Mouse (Mus musculus) testis, adult 2 months (tissue): ENCODE results near the gene Uqcc1. TPM values are rescaled to one million over a fixed set of nuclear protein-coding genes. Genes with fewer than 3 reads are reported as not detected.
A peak's percentile ranks its signal among the peaks of the same experiment; 100 is the strongest.

Experiments used
- H3K27ac ChIP-seq: fragments of 200-500 bp; 2 replicates; pipeline ENCODE4 v1.5.1; 2012; ENCODE audit warnings: low read depth, low read length; ENCODE audit not compliant: control insufficient read depth, insufficient read depth
- H3K27me3 ChIP-seq: fragments of 200-500 bp; 2 replicates; pipeline ENCODE4 v1.6.1; 2012; ENCODE audit warnings: mild to moderate bottlenecking, low read length, moderate library complexity; ENCODE audit not compliant: control insufficient read depth, insufficient read depth
- H3K36me3 ChIP-seq: fragments of 200-500 bp; 2 replicates; pipeline ENCODE4 v1.6.1; 2012; ENCODE audit warnings: mild to moderate bottlenecking, low read length; ENCODE audit not compliant: control insufficient read depth, insufficient read depth
- H3K4me1 ChIP-seq: fragments of 200-500 bp; 2 replicates; pipeline ENCODE4 v1.6.1; 2012; ENCODE audit warnings: low read length; ENCODE audit not compliant: control insufficient read depth, insufficient read depth
- H3K4me3 ChIP-seq: fragments of 200-500 bp; 2 replicates; pipeline ENCODE4 v1.5.1; 2012; ENCODE audit warnings: low read depth, mild to moderate bottlenecking, low read length, moderate library complexity, mixed read lengths; ENCODE audit not compliant: control insufficient read depth
- CTCF ChIP-seq: fragments of 200-500 bp; IDR thresholded peaks from 2 replicates; pipeline ENCODE4 v1.5.1; 2012; ENCODE audit warnings: low read depth, mild to moderate bottlenecking, inconsistent platforms, low read length, moderate library complexity; ENCODE audit not compliant: control insufficient read depth, insufficient read depth, insufficient replicate concordance
- POLR2A ChIP-seq: fragments of 200-500 bp; IDR thresholded peaks from 2 replicates; pipeline ENCODE4 v1.6.1; 2012; ENCODE audit warnings: low read depth, mild to moderate bottlenecking, inconsistent platforms, low read length, moderate library complexity; ENCODE audit not compliant: control insufficient read depth
- polyA plus RNA-seq: library from polyadenylated mRNA; depleted of rRNA; stranded (reverse); fragments of >200 nt; gene quantifications from 2 replicates; pipeline ENCODE4 v1.2.3, GENCODE M21; 2012; rRNA removed

Uqcc1 gene
- polyA plus RNA-seq, 1 experiment = 48.6 TPM

DNA sequence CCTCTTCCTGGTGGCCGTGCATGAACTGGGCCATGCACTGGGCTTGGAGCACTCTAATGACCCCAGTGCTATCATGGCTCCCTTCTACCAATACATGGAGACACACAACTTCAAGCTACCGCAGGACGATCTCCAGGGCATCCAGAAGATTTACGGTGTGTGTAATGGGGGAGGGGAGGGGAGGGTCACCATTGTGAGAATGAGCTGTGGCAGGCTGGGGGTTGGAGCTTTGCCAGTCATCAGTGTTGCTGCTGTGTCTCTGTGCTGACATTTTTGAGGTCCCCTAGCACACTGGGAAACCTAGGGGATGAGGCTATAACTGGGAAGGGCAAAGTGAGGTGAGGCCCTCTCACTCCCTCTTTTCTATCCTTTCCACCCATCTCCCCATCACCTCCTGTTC is 122.7 kb downstream of the Uqcc1 start:
- Histone ChIP-seq H3K27me3 (no peaks in the 10 kb centered on the region), H3K36me3 (no peaks in the 10 kb centered on the region), H3K27ac (no peak overlapping the region), H3K4me3 (no peak overlapping the region), H3K4me1 (no peaks in the 10 kb centered on the region; the same call in 1 of the 2 replicates)
- TF ChIP-seq POLR2A (no peak), CTCF (no peak)

DNA sequence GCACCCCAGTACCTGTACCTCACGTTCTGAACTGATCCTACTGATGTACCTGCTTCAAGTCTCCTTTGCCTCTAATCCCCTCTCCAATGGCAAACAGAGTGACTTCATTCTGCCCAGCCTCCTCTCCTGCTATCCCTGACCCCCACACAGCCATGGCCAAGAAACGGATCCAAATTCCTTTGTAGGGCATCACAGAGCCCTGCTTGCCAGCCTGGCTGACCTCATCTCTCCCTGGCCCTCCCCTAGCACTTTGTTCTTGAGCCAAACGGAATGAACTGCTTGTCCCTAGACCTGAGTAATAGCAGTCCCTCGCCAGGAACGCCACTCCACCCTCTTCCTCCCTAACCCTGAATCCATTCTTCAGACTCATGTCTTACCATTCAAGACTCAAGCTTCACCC is 123.6 kb downstream of the Uqcc1 start:
- Histone ChIP-seq H3K36me3 (no peaks in the 10 kb centered on the region), H3K27ac (no peak overlapping the region), H3K4me1 (no peaks in the 10 kb centered on the region; the same call in 1 of the 2 replicates), H3K4me3 (no peak overlapping the region), H3K27me3 (no peaks in the 10 kb centered on the region)
- TF ChIP-seq POLR2A (no peak), CTCF (no peak)

DNA sequence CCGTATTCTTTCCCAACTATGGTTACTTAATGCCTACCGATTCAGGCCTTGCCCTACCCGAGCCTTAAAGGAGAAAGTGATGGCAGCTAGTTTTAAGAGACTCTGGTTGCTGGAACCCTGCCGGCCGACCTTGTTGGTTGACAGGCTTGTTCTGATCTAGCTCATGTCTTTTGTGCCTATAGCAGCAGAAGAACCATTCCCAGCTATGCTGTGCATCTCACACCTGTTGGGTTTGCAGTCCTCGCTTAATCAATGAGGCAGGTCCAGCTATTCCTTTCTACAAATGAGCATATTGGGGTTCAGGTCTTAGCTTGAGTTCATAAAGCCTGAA is 124.2 kb downstream of the Uqcc1 start:
- TF ChIP-seq POLR2A = no peak
- no peak for TF ChIP-seq CTCF
- Histone ChIP-seq H3K36me3 (no peaks in the 10 kb centered on the region), H3K27ac (no peak overlapping the region), H3K4me1 (no peaks in the 10 kb centered on the region; the same call in 1 of the 2 replicates), H3K4me3 (no peak overlapping the region), H3K27me3 (no peaks in the 10 kb centered on the region)

DNA sequence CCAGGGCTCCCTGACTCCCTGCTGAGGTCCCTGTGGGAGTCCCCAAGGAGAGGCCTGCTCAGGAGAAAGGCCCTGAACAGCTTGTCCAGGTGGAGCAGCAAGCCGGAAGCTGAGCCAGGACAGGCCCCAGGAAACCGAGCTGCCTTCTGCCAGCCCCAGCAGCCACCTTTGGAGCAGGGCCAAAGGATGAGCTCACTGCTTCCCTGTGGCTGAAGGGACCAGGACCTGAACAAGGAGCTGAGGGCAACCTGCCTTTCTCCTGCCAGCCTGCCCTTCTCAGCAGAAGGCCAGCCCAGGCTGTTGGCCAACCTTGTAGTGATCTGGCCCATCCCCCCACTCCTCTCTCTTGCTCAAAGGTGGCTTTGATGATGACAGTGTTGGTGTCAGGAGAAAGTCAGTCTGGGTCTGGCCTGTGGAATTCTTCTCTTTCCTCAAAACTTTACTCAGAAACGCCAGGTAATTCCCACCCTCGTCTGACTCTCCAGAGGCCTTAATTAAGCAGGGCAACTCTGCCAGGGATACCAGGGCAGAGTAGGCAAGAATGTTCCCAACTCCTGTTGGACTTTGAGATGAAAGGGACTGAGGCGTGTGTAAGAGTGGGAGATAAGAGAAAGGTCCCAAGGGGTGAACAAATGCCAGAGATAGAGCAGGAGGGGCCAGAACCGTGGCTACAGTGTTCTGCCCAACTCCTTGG is 124.7 kb downstream of the Uqcc1 start:
- H3K4me1 ChIP-seq = no peaks in the 10 kb centered on the region; the same call in 1 of the 2 replicates
- no peak overlapping the region for H3K27ac ChIP-seq
- H3K27me3 ChIP-seq = no peaks in the 10 kb centered on the region
- no peaks in the 10 kb centered on the region for H3K36me3 ChIP-seq
- TF ChIP-seq CTCF = no peak
- no peak for TF ChIP-seq POLR2A
- no peak overlapping the region for H3K4me3 ChIP-seq

DNA sequence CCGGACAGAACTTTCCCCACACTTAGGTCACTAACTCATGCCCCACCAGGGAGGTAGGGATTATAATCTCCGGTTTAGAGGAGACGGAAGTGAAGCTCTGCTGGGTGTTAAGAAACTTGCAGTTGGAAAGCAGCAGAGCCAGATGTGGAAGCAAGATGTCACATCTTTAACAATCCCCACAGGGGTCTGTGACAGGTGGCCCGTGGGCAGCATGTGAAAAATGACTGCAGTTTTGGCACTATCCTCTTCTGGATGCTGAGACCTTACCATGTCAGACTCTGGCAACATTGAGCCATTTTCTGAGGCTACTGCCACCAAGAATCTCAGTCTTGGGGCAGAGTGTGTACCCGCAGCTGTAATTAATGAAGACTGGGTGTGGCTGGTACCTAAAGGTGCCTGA is 126.1 kb downstream of the Uqcc1 start:
- no peaks in the 10 kb centered on the region for H3K27me3 ChIP-seq
- no peak overlapping the region for H3K27ac ChIP-seq
- TF ChIP-seq CTCF = no peak
- TF ChIP-seq POLR2A = no peak
- H3K4me3 ChIP-seq = no peak overlapping the region
- H3K36me3 ChIP-seq = no peaks in the 10 kb centered on the region
- H3K4me1 ChIP-seq = no peaks in the 10 kb centered on the region; the same call in 1 of the 2 replicates

DNA sequence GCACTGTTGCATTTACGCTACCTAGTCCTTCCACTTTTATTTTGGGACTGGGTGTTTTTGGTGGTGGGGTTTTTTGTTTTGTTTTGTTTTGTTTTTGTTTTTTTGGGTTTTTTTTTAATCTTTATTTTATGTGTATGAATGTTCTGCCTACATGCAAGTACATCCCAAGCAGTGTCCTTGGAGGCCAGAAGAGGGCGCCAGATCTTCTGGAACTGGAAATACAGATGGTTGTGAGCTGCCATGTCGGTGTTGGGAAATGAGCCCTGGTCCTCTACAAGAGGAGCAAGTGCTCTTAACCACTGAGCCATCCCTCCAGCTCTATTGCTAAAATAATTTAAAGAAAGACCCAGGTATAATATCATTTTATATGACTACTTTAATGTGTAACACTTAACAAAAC is 127.3 kb downstream of the Uqcc1 start:
- H3K4me1 ChIP-seq = no peaks in the 10 kb centered on the region; the same call in 1 of the 2 replicates
- H3K27ac ChIP-seq = no peak overlapping the region
- TF ChIP-seq CTCF (peak; percentile 47; the same call in 1 of the 2 replicates), POLR2A (no peak)
- H3K36me3 ChIP-seq = no peaks in the 10 kb centered on the region
- H3K4me3 ChIP-seq = no peak overlapping the region
- no peaks in the 10 kb centered on the region for H3K27me3 ChIP-seq

DNA sequence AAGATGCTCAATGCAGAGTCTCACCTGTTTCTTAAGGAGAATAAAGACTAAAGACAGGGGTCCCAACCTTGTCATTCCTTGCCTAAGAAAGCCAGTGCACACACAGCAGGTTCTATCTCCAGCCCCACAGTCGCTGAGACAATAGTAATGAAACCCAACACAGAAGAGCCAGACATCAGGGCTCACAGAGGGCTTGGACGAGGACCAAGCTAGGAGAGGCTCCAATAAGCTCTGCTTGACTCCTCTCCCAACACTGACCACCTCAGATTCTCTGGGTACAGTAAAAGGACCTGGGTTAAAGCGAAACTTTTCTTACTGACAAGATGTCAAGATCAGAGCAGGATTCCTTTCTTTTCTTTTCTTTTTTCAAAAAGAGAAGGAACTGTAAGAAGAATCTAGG is 131.5 kb downstream of the Uqcc1 start:
- H3K4me1 ChIP-seq = no peaks in the 10 kb centered on the region
- H3K4me3 ChIP-seq = no peak overlapping the region
- no peak for TF ChIP-seq POLR2A
- TF ChIP-seq CTCF = no peak
- H3K27me3 ChIP-seq = no peaks in the 10 kb centered on the region
- no peak overlapping the region for H3K27ac ChIP-seq
- H3K36me3 ChIP-seq = no peaks in the 10 kb centered on the region

Other genes starting within 250 kb of the Uqcc1 start
- gene Trpc4ap, start 237.9 kb downstream of the Uqcc1 start, polyA plus RNA-seq = 82.2 and 91.7 TPM in 2 replicates
- gene Edem2, start 200.8 kb downstream of the Uqcc1 start, polyA plus RNA-seq = 28.4 and 29.4 TPM in 2 replicates
- not detected in 2 replicates for gene Gm17581, start 194.4 kb downstream of the Uqcc1 start, polyA plus RNA-seq
- gene Procr, start 179.2 kb downstream of the Uqcc1 start, polyA plus RNA-seq = 0.22 and 0.30 TPM in 2 replicates
- gene Mmp24, start 155.0 kb downstream of the Uqcc1 start, polyA plus RNA-seq = 1.6 and 2.1 TPM in 2 replicates
- 24.4 and 29.9 TPM in 2 replicates for gene BC029722, start 110.9 kb downstream of the Uqcc1 start, polyA plus RNA-seq
- gene Eif6, start 103.4 kb downstream of the Uqcc1 start, polyA plus RNA-seq = 41.2 and 44.7 TPM in 2 replicates
- not detected in 2 replicates for gene Fam83c, start 95.5 kb downstream of the Uqcc1 start, polyA plus RNA-seq
- 0.17 and 0.19 TPM in 2 replicates for gene Gm15557, start 10.4 kb upstream of the Uqcc1 start, polyA plus RNA-seq
- 0.17 and 0.46 TPM in 2 replicates for gene Gdf5, start 15.1 kb upstream of the Uqcc1 start, polyA plus RNA-seq
- 5.8 and 6.4 TPM in 2 replicates for gene Cep250, start 26.1 kb upstream of the Uqcc1 start, polyA plus RNA-seq
- 24.6 and 24.9 TPM in 2 replicates for gene 6430550D23Rik, start 77.7 kb upstream of the Uqcc1 start, polyA plus RNA-seq
- gene Ergic3, start 77.7 kb upstream of the Uqcc1 start, polyA plus RNA-seq = 400 and 412 TPM in 2 replicates
- 2.7 TPM in 2 replicates for gene Fer1l4, start 122.6 kb upstream of the Uqcc1 start, polyA plus RNA-seq
- gene Spag4, start 134.9 kb upstream of the Uqcc1 start, polyA plus RNA-seq = 844 and 859 TPM in 2 replicates
- gene Cpne1, start 181.7 kb upstream of the Uqcc1 start, polyA plus RNA-seq = 16.1 and 22.1 TPM in 2 replicates
- gene Rbm12, start 181.7 kb upstream of the Uqcc1 start, polyA plus RNA-seq = 8.9 and 12.1 TPM in 2 replicates
- 3.8 and 6.9 TPM in 2 replicates for gene Gm28036, start 196.8 kb upstream of the Uqcc1 start, polyA plus RNA-seq
- gene Romo1, start 213.7 kb upstream of the Uqcc1 start, polyA plus RNA-seq = 79.6 and 105 TPM in 2 replicates
- 42.0 and 42.8 TPM in 2 replicates for gene Nfs1, start 213.9 kb upstream of the Uqcc1 start, polyA plus RNA-seq
- 19.3 and 27.9 TPM in 2 replicates for gene Rbm39, start 249.9 kb upstream of the Uqcc1 start, polyA plus RNA-seq